Mouse (Mus musculus) heart, postnatal 0 days (tissue): ENCODE results near the gene Trmt6. TPM values are rescaled to one million over a fixed set of nuclear protein-coding genes. Genes with fewer than 3 reads are reported as not detected.

Experiments used
- ATAC-seq: fragments of 200-750 bp; cut with Nextera tagmentation; 2 replicates; pipeline ENCODE4 v1.8.0; 2017; ENCODE audit warnings: low read depth, moderate number of reproducible peaks, moderate library complexity; ENCODE audit not compliant: insufficient read depth
- DNase-seq: peaks from one replicate; pipeline ENCODE4 v3.0.0-alpha.2; 2016; ENCODE audit warnings: low spot score
- H3K27ac ChIP-seq: fragments of 300-500 bp; sonication (generic); 2 replicates; pipeline ENCODE4 v1.5.1; 2014; ENCODE audit warnings: low read depth, mild to moderate bottlenecking
- H3K27me3 ChIP-seq: fragments of 300-500 bp; sonication (generic); 2 replicates; pipeline ENCODE4 v1.6.1; 2014; ENCODE audit warnings: low read length, mixed read lengths; ENCODE audit not compliant: control insufficient read depth, insufficient read depth
- H3K36me3 ChIP-seq: fragments of 300-500 bp; sonication (generic); replicated peaks from 2 replicates; pipeline ENCODE4 v1.6.1; 2014; ENCODE audit warnings: low read length, mixed read lengths; ENCODE audit not compliant: control insufficient read depth, insufficient read depth
- H3K4me1 ChIP-seq: fragments of 300-500 bp; sonication (generic); 2 replicates; pipeline ENCODE4 v1.6.1; 2014; ENCODE audit warnings: antibody characterized with exemption; ENCODE audit not compliant: control insufficient read depth, insufficient read depth
- H3K4me2 ChIP-seq: fragments of 300-500 bp; sonication (generic); 2 replicates; pipeline ENCODE4 v1.6.1; 2014; ENCODE audit warnings: low read depth, mild to moderate bottlenecking, low read length, moderate library complexity
- H3K4me3 ChIP-seq: fragments of 300-500 bp; sonication (generic); 2 replicates; pipeline ENCODE4 v1.5.1; 2014; ENCODE audit warnings: low read depth, low read length
- H3K9ac ChIP-seq: fragments of 300-500 bp; sonication (generic); replicated peaks from 2 replicates; pipeline ENCODE4 v1.6.1; 2014; ENCODE audit warnings: low read depth, low read length, mixed read lengths
- H3K9me3 ChIP-seq: fragments of 300-500 bp; sonication (generic); replicated peaks from 2 replicates; pipeline ENCODE4 v1.6.1; 2016; ENCODE audit warnings: low read length; ENCODE audit not compliant: control insufficient read depth
- CTCF ChIP-seq: IDR thresholded peaks from 2 replicates; pipeline ENCODE4 v1.5.1; 2016; ENCODE audit warnings: antibody characterized with exemption, control low read depth, low read depth
- EP300 ChIP-seq: IDR thresholded peaks from 2 replicates; pipeline ENCODE4 v1.6.1; 2016; ENCODE audit warnings: antibody characterized with exemption, low read depth
- WGBS: fragments of 180-500 bp; shearing (Covaris S2); extraction: QIAGEN DNeasy Blood & Tissue Kit; methylation state at CpG from one replicate; pipeline ENCODE4 v1.1.7; 2014; 5-methylcytosine and 5-hydroxymethylcytosine counted together
- polyA plus RNA-seq: library from polyadenylated mRNA; unstranded; fragments of >200 nt; fragmentation: Nextera tagmentation; extraction: Ambion mirVana; gene quantifications from 2 replicates; pipeline ENCODE4 v1.2.1, GENCODE M21; 2015
- total RNA-seq: library from RNA; depleted of rRNA; stranded (reverse); fragments of >200 nt; gene quantifications from 2 replicates; pipeline ENCODE4 v1.2.3, GENCODE M21; 2014; ENCODE audit warnings: low replicate concordance

Trmt6 gene
- total and polyA plus RNA-seq, 2 experiments from 2014 or later, result 6.9 to 22.1 TPM

DNA sequence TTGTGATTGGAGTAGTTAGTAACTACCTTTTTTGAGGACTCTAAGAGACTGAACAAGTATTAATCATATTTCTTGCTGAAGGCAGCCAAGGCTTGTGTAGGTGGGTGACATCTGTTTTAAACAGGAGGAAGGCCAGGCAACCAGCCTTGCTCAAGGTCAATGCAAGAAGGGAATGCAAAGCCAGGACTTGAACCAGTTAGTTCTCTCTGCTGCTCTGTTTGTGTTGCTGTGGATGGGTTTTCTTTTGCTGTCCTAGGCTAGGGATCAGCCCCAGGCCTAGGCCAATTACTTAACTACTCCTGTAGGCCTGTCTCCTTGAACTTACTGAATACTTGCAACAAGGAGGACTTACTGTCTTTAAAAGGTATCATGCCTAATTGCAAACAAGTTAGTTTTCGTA lies 37.2 kb upstream of the Trmt6 start:
- Histone ChIP-seq H3K4me2 (no peak overlapping the region), H3K4me3 (no peak overlapping the region), H3K9me3 (no peaks in the 10 kb centered on the region), H3K4me1 (0 out of 2 replicates have a peak, but pooled peaks cover under 1% of the 10 kb centered on the region), H3K36me3 (peaks cover 17% of the 10 kb centered on the region), H3K27me3 (no peaks in the 10 kb centered on the region), H3K27ac (no peak overlapping the region), H3K9ac (no peak overlapping the region)
- no peak for ATAC-seq
- no peak for DNase-seq
- TF ChIP-seq CTCF, result no peak
- no peak for TF ChIP-seq EP300
- WGBS, result 88% methylated on average over 1 of the region's 1 CpGs

DNA sequence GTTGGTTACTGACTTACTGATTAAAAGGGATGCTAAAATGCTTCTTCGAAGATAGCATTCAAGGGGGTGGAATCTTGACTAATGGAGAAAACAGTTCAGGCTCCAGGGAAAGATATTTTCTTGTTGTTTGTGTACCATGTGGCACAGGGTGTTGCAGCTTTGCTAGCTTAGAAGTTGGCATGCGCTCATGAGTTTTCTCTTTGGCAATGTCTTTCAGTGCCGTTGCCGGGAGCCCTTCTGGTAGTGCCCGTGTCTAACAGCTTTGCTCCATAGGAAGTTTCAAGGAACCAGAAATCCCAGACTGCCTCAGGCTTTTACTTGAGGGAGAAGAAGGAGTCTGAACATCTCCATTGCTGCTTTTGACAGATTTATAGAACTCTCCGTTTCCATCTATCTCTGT lies 33.3 kb upstream of the Trmt6 start:
- Histone ChIP-seq H3K9ac (no peak overlapping the region), H3K4me2 (no peak overlapping the region), H3K27ac (no peak overlapping the region), H3K27me3 (no peaks in the 10 kb centered on the region), H3K4me1 (peaks cover 8% of the 10 kb centered on the region), H3K4me3 (no peak overlapping the region), H3K9me3 (no peaks in the 10 kb centered on the region), H3K36me3 (peaks cover 17% of the 10 kb centered on the region; the same call in 1 of the 2 replicates)
- DNase-seq (no peak), ATAC-seq (no peak)
- TF ChIP-seq CTCF (no peak), EP300 (no peak)
- 89% methylated on average over 6 of the region's 6 CpGs for WGBS

DNA sequence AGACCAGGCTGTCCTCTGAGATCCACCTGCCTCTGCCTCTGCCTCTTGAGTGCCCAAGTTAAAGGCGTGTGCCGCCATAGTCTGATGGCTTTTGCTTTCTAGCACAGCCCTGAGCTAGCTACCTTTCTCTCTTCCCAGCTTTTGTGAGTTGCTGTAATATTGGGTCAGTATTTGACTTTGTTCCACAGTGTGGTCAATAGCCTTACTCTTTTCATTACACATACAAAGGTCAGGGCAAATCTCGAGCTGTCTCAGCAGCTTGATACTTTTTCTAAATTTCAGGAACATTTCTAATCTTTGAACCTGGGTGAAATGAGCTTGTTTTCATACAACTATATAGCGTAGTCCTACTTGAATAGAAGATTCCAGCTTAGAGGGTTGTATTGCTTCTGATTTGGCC lies 32.5 kb upstream of the Trmt6 start:
- Histone ChIP-seq H3K27ac (no peak overlapping the region), H3K9ac (no peak overlapping the region), H3K9me3 (no peaks in the 10 kb centered on the region), H3K36me3 (peaks cover 17% of the 10 kb centered on the region; the same call in 1 of the 2 replicates), H3K27me3 (no peaks in the 10 kb centered on the region), H3K4me1 (peaks cover 8% of the 10 kb centered on the region), H3K4me3 (no peak overlapping the region), H3K4me2 (no peak overlapping the region)
- TF ChIP-seq EP300 (no peak), CTCF (no peak)
- no peak for DNase-seq
- WGBS, result 91% methylated on average over 4 of the region's 4 CpGs
- ATAC-seq, result no peak

DNA sequence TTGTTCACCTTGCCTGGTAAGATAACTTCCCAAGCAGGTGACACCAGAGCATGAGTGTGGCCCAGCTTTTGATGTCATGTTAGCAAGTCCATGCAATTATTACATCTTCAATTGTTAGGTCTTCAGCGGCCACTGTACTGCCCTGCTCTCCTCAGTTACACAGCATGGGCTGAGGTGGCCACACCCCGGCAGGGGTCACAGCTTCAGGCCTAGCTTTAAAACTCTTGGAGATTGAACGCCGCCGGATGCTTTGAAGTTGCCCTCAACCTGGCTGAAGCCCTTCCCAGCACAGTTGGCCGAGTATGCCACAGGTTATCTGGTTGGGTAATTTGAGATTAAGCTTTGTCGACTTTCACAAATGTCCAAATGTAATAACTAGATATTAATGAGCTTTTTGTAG lies 31.7 kb upstream of the Trmt6 start:
- DNase-seq, result no peak
- no peaks in the 10 kb centered on the region for H3K27me3 ChIP-seq
- TF ChIP-seq EP300, result no peak
- no peak for TF ChIP-seq CTCF
- H3K9me3 ChIP-seq, result no peaks in the 10 kb centered on the region
- no peak overlapping the region for H3K27ac ChIP-seq
- no peak for ATAC-seq
- H3K4me1 ChIP-seq, result peaks cover 8% of the 10 kb centered on the region
- 38% methylated on average over 7 of the region's 7 CpGs for WGBS
- peak overlapping the region; percentile 78; the same call in 1 of the 2 replicates for H3K9ac ChIP-seq
- H3K36me3 ChIP-seq, result peaks cover 17% of the 10 kb centered on the region; the same call in 1 of the 2 replicates
- peak overlapping the region; percentile 68 for H3K4me3 ChIP-seq
- peak overlapping the region; percentile 84 for H3K4me2 ChIP-seq

DNA sequence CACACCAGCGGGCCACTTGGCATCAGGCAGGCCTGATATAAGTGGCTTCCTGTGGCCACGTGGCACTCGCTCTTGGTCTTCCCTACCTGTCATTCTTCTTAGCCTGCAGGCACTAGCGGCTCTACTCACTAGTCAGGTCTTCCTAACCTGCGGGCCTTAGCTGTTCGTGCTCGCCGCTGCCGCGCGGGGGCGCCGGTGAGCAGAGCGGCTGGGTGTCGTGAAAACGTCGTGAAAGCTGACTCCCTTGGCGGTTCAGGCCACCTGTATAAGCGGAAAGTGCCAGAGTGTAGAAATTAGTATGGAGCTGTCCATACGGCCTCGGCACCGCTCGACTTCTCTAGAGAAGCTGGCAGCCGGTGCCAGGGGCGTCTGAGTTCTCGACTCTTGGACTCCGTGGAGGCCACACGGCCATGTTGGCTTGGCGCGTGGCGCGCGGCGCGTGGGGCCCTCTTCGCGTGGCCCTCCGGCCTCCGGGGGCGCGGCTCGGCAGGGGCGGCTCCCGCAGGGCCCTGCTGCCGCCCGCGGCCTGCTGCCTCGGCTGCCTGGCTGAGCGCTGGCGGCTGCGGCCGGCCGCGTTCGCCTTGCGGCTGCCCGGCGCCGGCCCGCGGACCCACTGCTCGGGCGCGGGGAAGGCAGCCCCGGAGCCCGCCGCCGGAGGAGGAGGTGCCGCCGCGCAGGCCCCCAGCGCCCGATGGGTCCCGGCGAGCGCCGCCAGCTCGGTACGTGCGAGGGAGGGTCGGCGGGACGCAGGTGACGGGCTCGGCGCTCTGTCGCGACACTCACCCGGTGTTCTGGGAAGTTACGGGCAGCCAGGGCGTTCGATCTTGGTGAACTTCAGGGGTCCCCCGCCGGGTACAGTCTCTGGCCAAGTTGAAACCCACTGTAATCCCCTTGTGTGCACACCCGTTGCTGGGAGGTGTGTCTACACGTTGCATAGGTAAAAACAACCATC lies 30.8 kb upstream of the Trmt6 start, which contains the start of gene Crls1:
Crls1 (plus strand) TSS at position 260 of the 952 bp plus-strand sequence.
- Histone ChIP-seq H3K4me1 (peaks cover 8% of the 10 kb centered on the region), H3K27me3 (no peaks in the 10 kb centered on the region), H3K4me3 (peak within 1 kb of the TSS; percentile 68), H3K9me3 (no peaks in the 10 kb centered on the region), H3K4me2 (peak within 1 kb of the TSS; percentile 84), H3K36me3 (peaks cover 17% of the 10 kb centered on the region; the same call in 1 of the 2 replicates), H3K27ac (peak within 1 kb of the TSS; percentile 67), H3K9ac (peak within 1 kb of the TSS; percentile 78)
- TF ChIP-seq CTCF (peak; percentile 98), EP300 (no peak)
- DNase-seq (peak; percentile 88), ATAC-seq (peak; percentile 89)
- under 1% methylated on average over 88 of the region's 96 CpGs for WGBS

DNA sequence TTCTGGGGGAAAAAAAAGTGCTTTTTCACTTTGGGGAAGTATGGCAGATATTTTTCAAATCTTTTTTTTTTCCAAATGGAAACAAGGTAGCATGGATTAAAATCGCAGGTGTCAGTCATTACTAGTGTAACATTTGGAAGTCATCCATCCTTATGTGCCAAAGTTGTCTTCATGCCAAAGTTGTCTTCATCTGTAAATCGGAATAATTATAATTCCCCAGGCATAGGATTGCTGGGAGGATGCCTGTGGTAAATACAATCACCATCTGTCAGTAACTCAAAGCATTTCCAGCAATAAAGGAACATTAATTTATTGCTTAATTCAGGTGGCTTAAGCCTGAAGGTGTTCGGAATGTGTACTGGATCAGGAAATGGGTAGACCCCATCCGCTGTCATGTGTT lies 25.2 kb upstream of the Trmt6 start:
- Histone ChIP-seq H3K36me3 (no peaks in the 10 kb centered on the region), H3K4me3 (no peak overlapping the region), H3K4me1 (no peaks in the 10 kb centered on the region), H3K9me3 (no peaks in the 10 kb centered on the region), H3K9ac (no peak overlapping the region), H3K27ac (no peak overlapping the region), H3K27me3 (no peaks in the 10 kb centered on the region), H3K4me2 (no peak overlapping the region)
- DNase-seq (no peak), ATAC-seq (no peak)
- TF ChIP-seq CTCF, result no peak
- no peak for TF ChIP-seq EP300
- WGBS, result 87% methylated on average over 4 of the region's 4 CpGs
